Mouse (Mus musculus) activated CD4-positive, CD25-positive, alpha-beta regulatory T cell, adult 9 weeks (primary cell): ENCODE data around the gene Sec14l2. TPM values are rescaled to one million over a fixed set of nuclear protein-coding genes. Genes with fewer than 3 reads are reported as not detected.

ENCODE experiments used
- polyA plus RNA-seq: library from polyadenylated mRNA; unstranded; fragments of 100-300 nt; shearing (Covaris generic); gene quantifications from one replicate; pipeline ENCODE4 v1.2.1, GENCODE M21; 2017

Gene Sec14l2
- 1.5 TPM for polyA plus RNA-seq

GRCm38 (mm10) chr11:4122742-4123579 is at the start of gene Sec14l2:
Gene Sec14l2 (minus strand): TSS chr11:4123415.

GRCm38 (mm10) chr11:4159808-4160708 is 36.8 kb upstream of the Sec14l2 start, which contains the start of the genes Ccdc157 and Sf3a1:
Gene Ccdc157 (minus strand): TSS chr11:4160293.
Gene Sf3a1 (plus strand): TSS chr11:4160350.

GRCm38 (mm10) chr11:4134986-4135935 is 12.0 kb upstream of the Sec14l2 start, which contains the start of gene Rnf215:
Gene Rnf215 (plus strand): TSS chr11:4135202.

GRCm38 (mm10) chr11:4095171-4096053 is 27.8 kb downstream of the Sec14l2 start, which contains the start of gene Mtfp1:
Gene Mtfp1 (minus strand): TSS chr11:4095445.

GRCm38 (mm10) chr11:4064627-4065122 is 58.5 kb downstream of the Sec14l2 start, which contains the start of gene Sec14l3:
Gene Sec14l3 (plus strand): TSS chr11:4064841.

Other genes with a start within 250 kb of the Sec14l2 start
- gene 4921536K21Rik, start 228.3 kb downstream of the Sec14l2 start, polyA plus RNA-seq = not detected
- gene Dusp18, start 228.2 kb downstream of the Sec14l2 start, polyA plus RNA-seq = 0.27 TPM
- gene Slc35e4, start 208.8 kb downstream of the Sec14l2 start, polyA plus RNA-seq = 2.8 TPM
- gene Tcn2, start 191.3 kb downstream of the Sec14l2 start, polyA plus RNA-seq = 35.5 TPM
- 88.8 TPM for gene Pes1, start 159.4 kb downstream of the Sec14l2 start, polyA plus RNA-seq
- gene 4930556J24Rik, start 146.6 kb downstream of the Sec14l2 start, polyA plus RNA-seq = not detected
- 0.45 TPM for gene Gal3st1, start 139.8 kb downstream of the Sec14l2 start, polyA plus RNA-seq
- not detected for gene Sec14l4, start 92.0 kb downstream of the Sec14l2 start, polyA plus RNA-seq
- gene Sec14l3, start 58.6 kb downstream of the Sec14l2 start, polyA plus RNA-seq = not detected
- 3.2 TPM for gene Mtfp1, start 28.0 kb downstream of the Sec14l2 start, polyA plus RNA-seq
- 17.0 TPM for gene Rnf215, start 11.8 kb upstream of the Sec14l2 start, polyA plus RNA-seq
- gene Ccdc157, start 36.9 kb upstream of the Sec14l2 start, polyA plus RNA-seq = 7.1 TPM
- 102 TPM for gene Sf3a1, start 36.9 kb upstream of the Sec14l2 start, polyA plus RNA-seq
- 40.4 TPM for gene Tbc1d10a, start 63.4 kb upstream of the Sec14l2 start, polyA plus RNA-seq
- 45.9 TPM for gene Castor1, start 94.8 kb upstream of the Sec14l2 start, polyA plus RNA-seq
- 30.1 TPM for gene Osm, start 113.0 kb upstream of the Sec14l2 start, polyA plus RNA-seq
- 4.2 TPM for gene Lif, start 134.1 kb upstream of the Sec14l2 start, polyA plus RNA-seq